Mouse (Mus musculus) liver, embryonic 15.5 days (tissue): ENCODE data around the gene Tdrd5. TPM values are rescaled to one million over a fixed set of nuclear protein-coding genes. Genes with fewer than 3 reads are reported as not detected.

Source experiments
- ATAC-seq: fragments of 200-750 bp; cut with Nextera tagmentation; 2 replicates; pipeline ENCODE4 v1.8.0; 2017; ENCODE audit warnings: moderate number of reproducible peaks, mild to moderate bottlenecking, moderate library complexity; ENCODE audit not compliant: insufficient read depth
- H3K27ac ChIP-seq: fragments of 300-500 bp; sonication (generic); replicated peaks from 2 replicates; pipeline ENCODE4 v1.5.1; 2015; ENCODE audit warnings: mild to moderate bottlenecking, inconsistent platforms
- H3K27me3 ChIP-seq: fragments of 300-500 bp; sonication (generic); 2 replicates; pipeline ENCODE4 v1.6.1; 2015; ENCODE audit warnings: mild to moderate bottlenecking, inconsistent platforms
- H3K36me3 ChIP-seq: fragments of 300-500 bp; sonication (generic); replicated peaks from 2 replicates; pipeline ENCODE4 v1.6.1; 2015; ENCODE audit warnings: moderate library complexity, mild to moderate bottlenecking, inconsistent platforms
- H3K4me1 ChIP-seq: fragments of 300-500 bp; sonication (generic); replicated peaks from 2 replicates; pipeline ENCODE4 v1.6.1; 2015; ENCODE audit warnings: inconsistent platforms
- H3K4me2 ChIP-seq: fragments of 300-500 bp; sonication (generic); 2 replicates; pipeline ENCODE4 v1.6.1; 2015; ENCODE audit warnings: moderate library complexity, mild to moderate bottlenecking, inconsistent platforms
- H3K4me3 ChIP-seq: fragments of 300-500 bp; sonication (generic); replicated peaks from 2 replicates; pipeline ENCODE4 v1.5.1; 2015; ENCODE audit warnings: mild to moderate bottlenecking, inconsistent platforms
- H3K9ac ChIP-seq: fragments of 300-500 bp; sonication (generic); 2 replicates; pipeline ENCODE4 v1.6.1; 2015; ENCODE audit warnings: moderate library complexity, mild to moderate bottlenecking, inconsistent platforms
- H3K9me3 ChIP-seq: fragments of 300-500 bp; sonication (generic); replicated peaks from 2 replicates; pipeline ENCODE4 v1.6.1; 2016; ENCODE audit warnings: inconsistent platforms
- WGBS: fragments of 180-500 bp; shearing (Covaris S2); methylation state at CpG from one replicate; pipeline ENCODE4 v1.1.7; 2015; ENCODE audit warnings: mixed read lengths; ENCODE audit not compliant: insufficient replicate concordance; 5-methylcytosine and 5-hydroxymethylcytosine counted together
- polyA plus RNA-seq: library from polyadenylated mRNA; unstranded; fragments of >200 nt; fragmentation: Nextera tagmentation; extraction: Ambion mirVana; gene quantifications from 2 replicates; pipeline ENCODE4 v1.2.1, GENCODE M21; 2015

The Tdrd5 gene
- 0.07 TPM in 2 replicates for polyA plus RNA-seq

GRCm38 (mm10) chr1:156302911-156303749 is at the start of gene Tdrd5:
Gene Tdrd5 (minus strand): TSS chr1:156303664.
- peak within 1 kb of the TSS; percentile 54 for H3K4me3 ChIP-seq
- H3K4me2 ChIP-seq: peak within 1 kb of the TSS; percentile 77
- H3K27ac ChIP-seq: no peak within 1 kb of the TSS
- no peaks in the 10 kb centered on the region for H3K9me3 ChIP-seq
- ATAC-seq: no peak
- no peaks in the 10 kb centered on the region for H3K36me3 ChIP-seq
- no peak within 1 kb of the TSS for H3K9ac ChIP-seq
- 2% methylated on average over 85 of the region's 85 CpGs for WGBS
- peaks cover 7% of the 10 kb centered on the region for H3K4me1 ChIP-seq
- H3K27me3 ChIP-seq: peaks cover 59% of the 10 kb centered on the region

- Histone ChIP-seq H3K27me3 (no peaks in the 10 kb centered on the region), H3K27ac (no peak overlapping the region), H3K36me3 (no peaks in the 10 kb centered on the region), H3K4me3 (no peak overlapping the region), H3K4me2 (no peak overlapping the region), H3K4me1 (no peaks in the 10 kb centered on the region), H3K9ac (no peak overlapping the region), H3K9me3 (no peaks in the 10 kb centered on the region)
- no peak for ATAC-seq
- WGBS: 66% methylated on average over 2 of the region's 2 CpGs
These were observed 49.0 kb upstream of the Tdrd5 start for GRCm38 (mm10) chr1:156352466-156352865.

GRCm38 (mm10) chr1:156350441-156350840 is 47.0 kb upstream of the Tdrd5 start:
- 56% methylated on average over 4 of the region's 4 CpGs for WGBS
- no peaks in the 10 kb centered on the region for H3K4me1 ChIP-seq
- H3K27ac ChIP-seq: no peak overlapping the region
- H3K36me3 ChIP-seq: no peaks in the 10 kb centered on the region
- no peak overlapping the region for H3K4me3 ChIP-seq
- H3K9ac ChIP-seq: no peak overlapping the region
- H3K4me2 ChIP-seq: no peak overlapping the region
- no peaks in the 10 kb centered on the region for H3K9me3 ChIP-seq
- H3K27me3 ChIP-seq: no peaks in the 10 kb centered on the region
- ATAC-seq: no peak

- Histone ChIP-seq H3K9me3 (no peaks in the 10 kb centered on the region), H3K9ac (no peak overlapping the region), H3K4me1 (no peaks in the 10 kb centered on the region), H3K27ac (no peak overlapping the region), H3K27me3 (no peaks in the 10 kb centered on the region), H3K4me2 (no peak overlapping the region), H3K4me3 (no peak overlapping the region), H3K36me3 (no peaks in the 10 kb centered on the region)
- no peak for ATAC-seq
- WGBS: 55% methylated on average over 4 of the region's 4 CpGs
These were observed 45.6 kb upstream of the Tdrd5 start for GRCm38 (mm10) chr1:156349031-156349430.

- Histone ChIP-seq H3K4me3 (no peak overlapping the region), H3K36me3 (no peaks in the 10 kb centered on the region), H3K9ac (no peak overlapping the region), H3K9me3 (no peaks in the 10 kb centered on the region), H3K4me2 (no peak overlapping the region), H3K27me3 (no peaks in the 10 kb centered on the region), H3K27ac (no peak overlapping the region), H3K4me1 (no peaks in the 10 kb centered on the region)
- ATAC-seq: no peak
- 74% methylated on average over 4 of the region's 4 CpGs for WGBS
These were observed 42.2 kb upstream of the Tdrd5 start for GRCm38 (mm10) chr1:156345633-156346032.

GRCm38 (mm10) chr1:156344433-156344832 is 41.0 kb upstream of the Tdrd5 start:
- Histone ChIP-seq H3K9me3 (no peaks in the 10 kb centered on the region), H3K9ac (no peak overlapping the region), H3K27ac (no peak overlapping the region), H3K27me3 (no peaks in the 10 kb centered on the region), H3K4me3 (no peak overlapping the region), H3K4me2 (no peak overlapping the region), H3K36me3 (no peaks in the 10 kb centered on the region), H3K4me1 (no peaks in the 10 kb centered on the region)
- 52% methylated on average over 4 of the region's 4 CpGs for WGBS
- no peak for ATAC-seq

GRCm38 (mm10) chr1:156340847-156341246 is 37.4 kb upstream of the Tdrd5 start:
- 52% methylated on average over 4 of the region's 4 CpGs for WGBS
- Histone ChIP-seq H3K4me1 (no peaks in the 10 kb centered on the region), H3K4me3 (no peak overlapping the region), H3K36me3 (no peaks in the 10 kb centered on the region), H3K27me3 (no peaks in the 10 kb centered on the region), H3K9me3 (no peaks in the 10 kb centered on the region), H3K9ac (no peak overlapping the region), H3K4me2 (no peak overlapping the region), H3K27ac (no peak overlapping the region)
- ATAC-seq: no peak

GRCm38 (mm10) chr1:156323126-156323525 is 19.7 kb upstream of the Tdrd5 start:
- no peaks in the 10 kb centered on the region for H3K27me3 ChIP-seq
- no peaks in the 10 kb centered on the region for H3K9me3 ChIP-seq
- H3K36me3 ChIP-seq: no peaks in the 10 kb centered on the region
- ATAC-seq: no peak
- no peaks in the 10 kb centered on the region for H3K4me1 ChIP-seq
- H3K9ac ChIP-seq: no peak overlapping the region
- H3K4me3 ChIP-seq: no peak overlapping the region
- H3K4me2 ChIP-seq: no peak overlapping the region
- WGBS: 63% methylated on average over 9 of the region's 9 CpGs
- no peak overlapping the region for H3K27ac ChIP-seq

GRCm38 (mm10) chr1:156310630-156311029 is 7.2 kb upstream of the Tdrd5 start, which contains the start of gene Nphs2:
Gene Nphs2 (plus strand): TSS chr1:156310727.
- 5% methylated on average over 29 of the region's 29 CpGs for WGBS
- H3K4me3 ChIP-seq: 0 out of 2 replicates have a peak within 1 kb of the TSS, but pooled peaks have one; percentile 5
- no peak within 1 kb of the TSS for H3K9ac ChIP-seq
- no peaks in the 10 kb centered on the region for H3K9me3 ChIP-seq
- no peaks in the 10 kb centered on the region for H3K4me1 ChIP-seq
- H3K4me2 ChIP-seq: peak within 1 kb of the TSS; percentile 37
- H3K27me3 ChIP-seq: peaks cover 59% of the 10 kb centered on the region
- no peaks in the 10 kb centered on the region for H3K36me3 ChIP-seq
- ATAC-seq: no peak
- no peak within 1 kb of the TSS for H3K27ac ChIP-seq

GRCm38 (mm10) chr1:156308595-156308994 is 5.1 kb upstream of the Tdrd5 start:
- H3K4me3 ChIP-seq: no peak overlapping the region
- no peaks in the 10 kb centered on the region; the same call in 1 of the 2 replicates for H3K4me1 ChIP-seq
- no peak overlapping the region for H3K9ac ChIP-seq
- no peak overlapping the region for H3K27ac ChIP-seq
- H3K36me3 ChIP-seq: no peaks in the 10 kb centered on the region
- no peak overlapping the region for H3K4me2 ChIP-seq
- peaks cover 79% of the 10 kb centered on the region for H3K27me3 ChIP-seq
- ATAC-seq: no peak
- 16% methylated on average over 1 of the region's 1 CpGs for WGBS
- no peaks in the 10 kb centered on the region for H3K9me3 ChIP-seq

GRCm38 (mm10) chr1:156290016-156290415 is 13.4 kb downstream of the Tdrd5 start:
- Histone ChIP-seq H3K36me3 (no peaks in the 10 kb centered on the region), H3K4me3 (no peak overlapping the region), H3K27ac (no peak overlapping the region), H3K4me2 (no peak overlapping the region), H3K27me3 (no peaks in the 10 kb centered on the region), H3K9ac (no peak overlapping the region), H3K9me3 (no peaks in the 10 kb centered on the region), H3K4me1 (no peaks in the 10 kb centered on the region)
- no peak for ATAC-seq
- 73% methylated on average over 6 of the region's 6 CpGs for WGBS
